Mouse (Mus musculus) layer of hippocampus, adult 11-12 months (tissue): ENCODE measurements around the gene Vmn1r123.
"Not testable (repeated sequence)": the region's sequence is repeated elsewhere in the genome, so short reads cannot be mapped to it uniquely, and the experiment has no call there.

ENCODE experiments used
- DNase-seq: peaks from one replicate; pipeline ENCODE4 v3.0.0; 2022; ENCODE audit warnings: low spot score

The Vmn1r123 gene

DNA sequence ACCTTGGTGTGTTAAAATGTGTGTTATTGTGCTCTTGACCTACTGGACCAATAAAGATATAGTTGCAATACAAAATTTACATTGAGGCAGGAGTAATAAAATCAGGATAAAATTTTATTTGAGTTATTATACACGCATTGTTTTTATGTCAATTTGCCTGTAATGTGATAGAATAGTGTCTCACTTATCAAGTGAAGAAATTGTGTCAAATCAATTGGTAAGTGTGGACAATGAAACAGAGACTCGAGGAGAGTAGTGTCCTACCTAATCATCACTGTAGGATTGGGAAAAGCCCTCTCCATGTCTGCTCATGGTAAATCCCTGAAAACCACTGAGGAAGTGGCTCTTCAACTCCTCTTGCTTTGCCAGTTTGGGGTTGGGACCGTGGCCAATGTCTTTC, at the start of gene Vmn1r123:
Gene Vmn1r123, plus strand, starts transcription at position 301 of the 400 bp plus-strand sequence.
- not testable (repeated sequence) for DNase-seq

DNA sequence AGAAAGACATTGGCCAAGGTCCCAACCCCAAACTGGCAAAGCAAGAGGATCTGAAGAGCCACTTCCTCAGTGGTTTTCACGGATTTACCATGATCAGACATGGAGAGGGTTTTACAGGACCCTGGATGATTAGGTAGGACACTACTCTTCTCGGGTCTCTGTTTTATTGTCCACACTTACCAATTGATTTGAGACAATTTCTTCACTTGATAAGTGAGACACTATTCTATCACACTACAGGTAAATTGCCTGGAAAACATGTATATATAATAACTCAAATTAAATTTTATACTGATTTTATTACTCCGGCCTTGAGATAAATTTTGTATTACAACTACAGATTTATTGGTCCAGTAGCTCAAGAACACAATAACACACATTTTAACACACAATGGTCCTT, 28.0 kb upstream of the Vmn1r123 start, which contains the start of gene Vmn1r122:
Gene Vmn1r122, minus strand, starts transcription at position 101 of the 400 bp plus-strand sequence.
- not testable (repeated sequence) for DNase-seq

DNA sequence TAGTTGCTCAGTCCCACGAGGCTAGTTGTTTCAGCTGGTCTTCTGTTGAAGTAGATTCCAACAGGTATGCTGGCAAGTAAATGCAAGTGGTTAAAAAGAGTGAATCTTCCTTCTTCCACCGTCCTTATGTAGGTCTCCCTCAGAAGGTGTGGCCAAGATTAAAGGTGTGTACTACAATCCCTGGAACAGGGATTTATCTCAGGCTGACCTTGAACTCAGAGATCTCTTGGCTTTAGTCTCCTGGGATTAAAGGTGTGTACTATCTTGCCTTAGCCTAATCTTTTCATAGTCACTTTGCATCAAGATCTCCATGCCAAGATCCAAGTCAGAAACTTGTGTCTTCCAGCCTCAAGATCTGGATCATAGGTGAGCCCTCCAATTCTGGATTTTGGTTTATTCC, 28.3 kb downstream of the Vmn1r123 start, which contains the start of gene Gm5157:
Gene Gm5157, minus strand, starts transcription at position 101 of the 400 bp plus-strand sequence.
- DNase-seq: not testable (repeated sequence)
